Mouse (Mus musculus) adrenal gland (tissue): ENCODE measurements at regions not wholly inside any gene's neighbourhood (a gene's known extent, or its start where the extent isn't known, plus 50 kb on each side); places are given as distances from the start of the nearest gene placed in this dataset.
"Not testable (repeated sequence)": the region's sequence is repeated elsewhere in the genome, so short reads cannot be mapped to it uniquely, and the experiment has no call there.

Experiments used
- intact Hi-C: fragments of 180-260 bp; cut with DNase I; formaldehyde crosslinking; loops from one replicate; pipeline ENCODE4 v1.15.1; 2025

- intact Hi-C loops = not testable (repeated sequence)
Measured at GRCm38 (mm10) chr14:19080001-19080400, 185.9 kb upstream of the Ube2e2 start.

GRCm38 (mm10) chr14:19041984-19042760, 148.1 kb upstream of the Ube2e2 start:
- intact Hi-C loops = no loop called here

- intact Hi-C loops = no loop called here
Measured at GRCm38 (mm10) chr14:19020102-19020501, 126.0 kb upstream of the Ube2e2 start.

GRCm38 (mm10) chr14:19015406-19015805, 121.3 kb upstream of the Ube2e2 start:
- intact Hi-C loops = loop anchor here (10.0 kb wide), 1 partner anchor 511 kb away; no protein-coding TSS in a partner anchor

- intact Hi-C loops = loop anchor here (10.0 kb wide), 1 partner anchor 509 kb away; no protein-coding TSS in a partner anchor
Measured at GRCm38 (mm10) chr14:19013558-19013957, 119.5 kb upstream of the Ube2e2 start.

- intact Hi-C loops = no loop called here
Measured at GRCm38 (mm10) chr14:18983901-18984300, 89.8 kb upstream of the Ube2e2 start.

- intact Hi-C loops = no loop called here
Measured at GRCm38 (mm10) chr14:18963864-18964263, 69.8 kb upstream of the Ube2e2 start.

GRCm38 (mm10) chr14:18963287-18963686, 69.2 kb upstream of the Ube2e2 start:
- intact Hi-C loops = no loop called here
